Mouse (Mus musculus): ENCODE measurements around the gene Qsox2. TPM values are rescaled to one million over a fixed set of nuclear protein-coding genes. Genes with fewer than 3 reads are reported as not detected.

Gene Qsox2
- polyA plus RNA-seq, 1 experiment, result 15.2 TPM

DNA sequence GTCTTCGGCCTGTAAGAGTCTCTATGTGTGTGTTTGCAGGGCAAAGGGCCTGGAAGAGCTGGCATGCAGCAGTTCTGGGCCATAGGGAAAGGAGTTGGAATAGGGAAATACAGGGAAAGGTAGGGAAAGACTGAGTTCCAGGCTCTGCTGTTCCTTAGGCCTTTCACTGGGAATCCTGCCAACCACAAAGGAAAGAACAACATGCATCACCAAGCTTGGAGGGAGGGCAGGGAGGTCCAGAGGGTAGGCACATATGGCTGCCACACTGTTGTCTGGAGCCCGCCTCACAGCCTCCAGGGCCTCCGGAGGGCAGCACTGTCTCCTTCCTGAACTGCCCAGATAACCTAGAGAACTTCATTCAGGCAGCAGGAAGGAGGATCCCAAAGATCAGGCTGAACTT lies 13.4 kb downstream of the Qsox2 start:
- Histone ChIP-seq H3K4me3 (ENCODE audit: insufficient read depth, poor library complexity, severe bottlenecking) (no peak overlapping the region), H3ac (ENCODE audit: control insufficient read depth, insufficient read length, low read depth) (no peak overlapping the region), H3K79me3 (ENCODE audit: low read depth) (no peaks in the 10 kb centered on the region), H3K27me3 (ENCODE audit: control insufficient read depth, insufficient read depth, insufficient read length) (no peaks in the 10 kb centered on the region), H3K36me3 (ENCODE audit: control insufficient read depth, insufficient read depth) (peaks cover 33% of the 10 kb centered on the region), H3K79me2 (ENCODE audit: control insufficient read depth, insufficient read depth) (no peaks in the 10 kb centered on the region)
- TF ChIP-seq CEBPB (IDR thresholded peaks at IDR 0.05; ENCODE audit: low read depth), result no peak
- no peak for TF ChIP-seq CTCF (IDR thresholded peaks at IDR 0.05; ENCODE audit: control insufficient read depth, insufficient read depth, insufficient read length)
- no peak for TF ChIP-seq MAX (IDR thresholded peaks at IDR 0.05)
- TF ChIP-seq FOSL1 (IDR thresholded peaks at IDR 0.05; ENCODE audit: insufficient read depth, low read length, poor library complexity, severe bottlenecking), result no peak
- TF ChIP-seq USF1 (IDR thresholded peaks at IDR 0.05; ENCODE audit: low read depth), result no peak
- TF ChIP-seq MYOG (IDR thresholded peaks at IDR 0.05; ENCODE audit: control insufficient read depth, extremely low read depth, insufficient read length), result no peak
- no peak for TF ChIP-seq MYOD1 (IDR thresholded peaks at IDR 0.05; ENCODE audit: control insufficient read depth, insufficient read length, low read depth)

DNA sequence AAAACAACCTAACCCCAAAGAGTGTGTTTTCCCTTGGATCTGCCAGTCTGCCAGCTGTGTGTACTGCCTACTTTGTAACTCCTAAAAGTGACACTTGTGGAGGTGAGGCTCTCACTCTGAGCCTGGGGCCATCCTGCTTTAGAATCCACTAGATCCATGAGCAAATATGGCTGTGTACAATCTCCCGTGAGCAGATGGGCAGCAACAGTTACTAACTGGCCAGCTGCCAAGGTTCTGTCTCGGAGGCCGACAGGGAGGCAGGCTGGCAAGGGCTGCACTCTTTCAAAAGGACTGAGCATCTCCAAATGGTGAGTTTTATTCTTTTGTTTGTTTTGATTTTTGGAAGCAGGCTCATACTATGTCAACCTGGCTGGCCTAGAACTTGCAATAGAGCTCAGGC lies 22.8 kb downstream of the Qsox2 start:
- no peaks in the 10 kb centered on the region for H3K27me3 ChIP-seq (ENCODE audit: control insufficient read depth, insufficient read depth, insufficient read length)
- H3K79me2 ChIP-seq (ENCODE audit: control insufficient read depth, insufficient read depth), result no peaks in the 10 kb centered on the region
- peaks cover 40% of the 10 kb centered on the region for H3K36me3 ChIP-seq (ENCODE audit: control insufficient read depth, insufficient read depth)
- H3K4me3 ChIP-seq (ENCODE audit: insufficient read depth, poor library complexity, severe bottlenecking), result no peak overlapping the region
- no peaks in the 10 kb centered on the region for H3K79me3 ChIP-seq (ENCODE audit: low read depth)
- H3ac ChIP-seq (ENCODE audit: control insufficient read depth, insufficient read length, low read depth), result no peak overlapping the region
- no peak for TF ChIP-seq FOSL1 (IDR thresholded peaks at IDR 0.05; ENCODE audit: insufficient read depth, low read length, poor library complexity, severe bottlenecking)
- TF ChIP-seq MAX (IDR thresholded peaks at IDR 0.05), result no peak
- no peak for TF ChIP-seq MYOG (IDR thresholded peaks at IDR 0.05; ENCODE audit: control insufficient read depth, extremely low read depth, insufficient read length)
- TF ChIP-seq USF1 (IDR thresholded peaks at IDR 0.05; ENCODE audit: low read depth), result no peak
- no peak for TF ChIP-seq MYOD1 (IDR thresholded peaks at IDR 0.05; ENCODE audit: control insufficient read depth, insufficient read length, low read depth)
- TF ChIP-seq CTCF (IDR thresholded peaks at IDR 0.05; ENCODE audit: control insufficient read depth, insufficient read depth, insufficient read length), result no peak
- no peak for TF ChIP-seq CEBPB (IDR thresholded peaks at IDR 0.05; ENCODE audit: low read depth)

DNA sequence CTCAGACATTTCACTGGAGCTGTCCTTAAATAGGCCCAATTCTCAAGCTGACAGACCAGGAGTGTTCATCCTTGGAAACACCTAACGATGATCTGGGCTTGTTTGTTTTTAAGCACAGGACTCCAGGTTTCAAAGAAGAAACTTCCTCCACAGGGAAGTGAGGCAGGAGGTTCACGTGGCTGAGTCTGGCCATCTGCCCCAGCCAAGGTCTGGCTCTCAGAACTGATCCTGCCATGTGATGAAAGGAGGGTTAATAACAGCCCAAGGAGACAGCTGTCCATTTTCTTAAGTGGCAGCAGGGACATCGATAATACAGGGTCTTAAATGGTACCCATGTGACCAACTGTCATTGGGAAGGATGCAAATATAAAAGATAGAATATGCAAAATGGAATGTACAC lies 27.8 kb downstream of the Qsox2 start:
- Histone ChIP-seq H3K79me3 (ENCODE audit: low read depth) (no peaks in the 10 kb centered on the region), H3K27me3 (ENCODE audit: control insufficient read depth, insufficient read depth, insufficient read length) (peaks cover 17% of the 10 kb centered on the region), H3K4me3 (ENCODE audit: insufficient read depth, poor library complexity, severe bottlenecking) (no peak overlapping the region), H3ac (ENCODE audit: control insufficient read depth, insufficient read length, low read depth) (no peak overlapping the region), H3K36me3 (ENCODE audit: control insufficient read depth, insufficient read depth) (peaks cover 23% of the 10 kb centered on the region), H3K79me2 (ENCODE audit: control insufficient read depth, insufficient read depth) (no peaks in the 10 kb centered on the region)
- TF ChIP-seq MYOG (IDR thresholded peaks at IDR 0.05; ENCODE audit: control insufficient read depth, extremely low read depth, insufficient read length) (no peak), FOSL1 (IDR thresholded peaks at IDR 0.05; ENCODE audit: insufficient read depth, low read length, poor library complexity, severe bottlenecking) (no peak), CTCF (IDR thresholded peaks at IDR 0.05; ENCODE audit: control insufficient read depth, insufficient read depth, insufficient read length) (no peak), USF1 (IDR thresholded peaks at IDR 0.05; ENCODE audit: low read depth) (no peak), CEBPB (IDR thresholded peaks at IDR 0.05; ENCODE audit: low read depth) (no peak), MAX (IDR thresholded peaks at IDR 0.05) (no peak), MYOD1 (IDR thresholded peaks at IDR 0.05; ENCODE audit: control insufficient read depth, insufficient read length, low read depth) (no peak)

DNA sequence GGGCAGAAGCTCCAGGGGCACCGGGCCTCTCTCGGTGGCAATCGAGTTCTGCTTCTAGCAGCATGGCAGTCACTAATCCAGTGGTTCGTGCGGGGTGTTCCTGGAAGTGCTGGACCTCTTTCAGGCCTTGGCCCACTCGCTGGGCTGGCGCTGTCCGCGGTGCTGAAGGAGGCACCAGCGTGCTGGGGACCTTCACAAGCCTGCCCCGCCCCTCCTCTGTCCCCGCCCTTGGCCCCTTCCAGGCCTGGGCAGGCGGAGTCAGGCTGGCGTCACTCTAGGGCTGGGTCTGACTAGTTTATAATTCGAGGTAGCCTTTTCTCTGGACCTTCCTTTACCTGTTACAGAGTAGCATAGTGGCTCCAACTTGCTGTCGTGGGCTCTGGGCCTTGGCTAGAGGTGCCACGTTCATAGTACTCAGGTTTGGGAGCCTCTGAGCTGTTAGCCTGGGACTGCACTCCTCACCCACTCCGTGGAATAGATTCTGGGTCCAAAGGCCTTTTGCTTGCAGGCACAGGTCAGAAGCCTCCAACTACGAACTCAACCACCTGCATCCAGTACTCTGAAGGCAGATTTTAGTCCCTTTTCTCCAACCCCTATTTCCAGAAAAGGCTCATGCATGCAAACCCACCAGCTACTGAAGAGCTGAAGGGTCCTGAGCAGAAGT lies 29.1 kb downstream of the Qsox2 start, which contains the start of gene Lhx3:
Gene Lhx3 (minus strand): TSS at position 164 of the 664 bp plus-strand sequence.
- Histone ChIP-seq H3K27me3 (ENCODE audit: control insufficient read depth, insufficient read depth, insufficient read length) (peaks cover 30% of the 10 kb centered on the region), H3K4me3 (ENCODE audit: insufficient read depth, poor library complexity, severe bottlenecking) (no peak within 1 kb of the TSS)

DNA sequence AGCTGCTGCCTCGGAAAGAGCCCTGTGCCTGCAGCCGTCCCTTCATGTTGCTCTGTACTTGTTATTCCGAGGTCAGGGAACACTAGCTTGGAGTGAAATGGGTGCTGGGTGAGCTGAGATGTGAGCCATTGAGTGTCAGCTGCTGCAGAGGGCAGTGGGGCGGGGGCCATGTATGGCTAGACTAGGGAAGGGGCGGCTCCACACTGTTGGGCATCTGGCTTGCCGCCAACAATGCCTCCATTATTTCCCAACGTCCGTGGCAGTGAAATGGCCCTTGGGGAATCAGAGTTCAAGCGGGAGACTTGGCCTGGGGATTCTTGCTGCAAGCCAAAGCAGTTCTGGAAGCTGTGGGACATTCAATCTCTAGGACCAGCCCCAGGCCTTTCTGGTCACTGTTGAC lies 29.8 kb downstream of the Qsox2 start:
- no peak overlapping the region for H3K4me3 ChIP-seq (ENCODE audit: insufficient read depth, poor library complexity, severe bottlenecking)
- no peaks in the 10 kb centered on the region for H3K79me3 ChIP-seq (ENCODE audit: low read depth)
- no peaks in the 10 kb centered on the region for H3K79me2 ChIP-seq (ENCODE audit: control insufficient read depth, insufficient read depth)
- H3K36me3 ChIP-seq (ENCODE audit: control insufficient read depth, insufficient read depth), result peaks cover 9% of the 10 kb centered on the region
- no peak overlapping the region for H3ac ChIP-seq (ENCODE audit: control insufficient read depth, insufficient read length, low read depth)
- TF ChIP-seq MYOG (IDR thresholded peaks at IDR 0.05; ENCODE audit: control insufficient read depth, extremely low read depth, insufficient read length) (no peak), MAX (IDR thresholded peaks at IDR 0.05) (no peak), FOSL1 (IDR thresholded peaks at IDR 0.05; ENCODE audit: insufficient read depth, low read length, poor library complexity, severe bottlenecking) (no peak), USF1 (IDR thresholded peaks at IDR 0.05; ENCODE audit: low read depth) (no peak), MYOD1 (IDR thresholded peaks at IDR 0.05; ENCODE audit: control insufficient read depth, insufficient read length, low read depth) (no peak), CEBPB (IDR thresholded peaks at IDR 0.05; ENCODE audit: low read depth) (no peak), CTCF (IDR thresholded peaks at IDR 0.05; ENCODE audit: control insufficient read depth, insufficient read depth, insufficient read length) (no peak)
- H3K27me3 ChIP-seq (ENCODE audit: control insufficient read depth, insufficient read depth, insufficient read length), result peaks cover 37% of the 10 kb centered on the region

More for the DNA sequence above, 29.1 kb downstream of the Qsox2 start, which contains the start of gene Lhx3:
- Histone ChIP-seq H3ac (ENCODE audit: control insufficient read depth, insufficient read length, low read depth) (no peak within 1 kb of the TSS), H3K79me2 (ENCODE audit: control insufficient read depth, insufficient read depth) (no peaks in the 10 kb centered on the region), H3K36me3 (ENCODE audit: control insufficient read depth, insufficient read depth) (peaks cover 15% of the 10 kb centered on the region), H3K79me3 (ENCODE audit: low read depth) (no peaks in the 10 kb centered on the region)
- TF ChIP-seq USF1 (IDR thresholded peaks at IDR 0.05; ENCODE audit: low read depth) (no peak), FOSL1 (IDR thresholded peaks at IDR 0.05; ENCODE audit: insufficient read depth, low read length, poor library complexity, severe bottlenecking) (no peak), MYOD1 (IDR thresholded peaks at IDR 0.05; ENCODE audit: control insufficient read depth, insufficient read length, low read depth) (no peak), CEBPB (IDR thresholded peaks at IDR 0.05; ENCODE audit: low read depth) (no peak), MYOG (IDR thresholded peaks at IDR 0.05; ENCODE audit: control insufficient read depth, extremely low read depth, insufficient read length) (no peak), CTCF (IDR thresholded peaks at IDR 0.05; ENCODE audit: control insufficient read depth, insufficient read depth, insufficient read length) (no peak), MAX (IDR thresholded peaks at IDR 0.05) (no peak)

Measured in C2C12 (cell line).